Mouse (Mus musculus): ENCODE measurements around the gene Tnpo1.

Gene Tnpo1

GRCm38 (mm10) chr13:98926213-98926957, at the start of gene Tnpo1:
Gene Tnpo1 (minus strand): TSS chr13:98926384.
- DNase-seq (ENCODE audit: low spot score in 2 of 2): peak; percentile 91 to 92

GRCm38 (mm10) chr13:98972090-98972489, 45.9 kb upstream of the Tnpo1 start:
- no peak for DNase-seq (ENCODE audit: low spot score in 2 of 2)

GRCm38 (mm10) chr13:98971641-98972040, 45.5 kb upstream of the Tnpo1 start:
- no peak for DNase-seq (ENCODE audit: low spot score in 2 of 2)

GRCm38 (mm10) chr13:98968517-98968916, 42.3 kb upstream of the Tnpo1 start:
- no peak for DNase-seq (ENCODE audit: low spot score in 2 of 2)

GRCm38 (mm10) chr13:98967942-98968341, 41.8 kb upstream of the Tnpo1 start:
- DNase-seq (ENCODE audit: low spot score in 2 of 2): peak in 1 of 2 experiments; percentile 15

- peak; percentile 10 to 30 for DNase-seq (ENCODE audit: low spot score in 2 of 2)
These were observed 40.4 kb upstream of the Tnpo1 start for GRCm38 (mm10) chr13:98966583-98966982.

- DNase-seq (ENCODE audit: low spot score in 2 of 2): no peak
These were observed 37.4 kb upstream of the Tnpo1 start for GRCm38 (mm10) chr13:98963612-98964011.

GRCm38 (mm10) chr13:98958177-98958576, 32.0 kb upstream of the Tnpo1 start:
- DNase-seq (ENCODE audit: low spot score in 2 of 2): no peak

- no peak for DNase-seq (ENCODE audit: low spot score in 2 of 2)
These were observed 30.0 kb upstream of the Tnpo1 start for GRCm38 (mm10) chr13:98956209-98956608.

- DNase-seq (ENCODE audit: low spot score in 2 of 2): no peak
These were observed 29.5 kb upstream of the Tnpo1 start for GRCm38 (mm10) chr13:98955676-98956075.

- DNase-seq (ENCODE audit: low spot score in 2 of 2): peak; percentile 52
These were observed 29.0 kb upstream of the Tnpo1 start for GRCm38 (mm10) chr13:98955226-98955625.

GRCm38 (mm10) chr13:98953830-98954229, 27.6 kb upstream of the Tnpo1 start:
- DNase-seq (ENCODE audit: low spot score in 2 of 2): no peak

GRCm38 (mm10) chr13:98951951-98952350, 25.8 kb upstream of the Tnpo1 start:
- no peak for DNase-seq (ENCODE audit: low spot score in 2 of 2)

GRCm38 (mm10) chr13:98948146-98948545, 22.0 kb upstream of the Tnpo1 start:
- DNase-seq (ENCODE audit: low spot score in 2 of 2): no peak

- DNase-seq (ENCODE audit: low spot score in 2 of 2): no peak
These were observed 20.2 kb upstream of the Tnpo1 start for GRCm38 (mm10) chr13:98946434-98946833.

- DNase-seq (ENCODE audit: low spot score in 2 of 2): no peak
These were observed 19.7 kb upstream of the Tnpo1 start for GRCm38 (mm10) chr13:98945908-98946307.

GRCm38 (mm10) chr13:98945381-98945780, 19.2 kb upstream of the Tnpo1 start:
- DNase-seq (ENCODE audit: low spot score in 2 of 2): no peak

- peak; percentile 50 to 51 for DNase-seq (ENCODE audit: low spot score in 2 of 2)
These were observed 18.5 kb upstream of the Tnpo1 start for GRCm38 (mm10) chr13:98944620-98945081.

GRCm38 (mm10) chr13:98942360-98942759, 16.2 kb upstream of the Tnpo1 start:
- DNase-seq (ENCODE audit: low spot score in 2 of 2): no peak

- no peak for DNase-seq (ENCODE audit: low spot score in 2 of 2)
These were observed 15.7 kb upstream of the Tnpo1 start for GRCm38 (mm10) chr13:98941829-98942343.

GRCm38 (mm10) chr13:98937108-98937507, 10.9 kb upstream of the Tnpo1 start:
- no peak for DNase-seq (ENCODE audit: low spot score in 2 of 2)

GRCm38 (mm10) chr13:98928908-98929307, 2.7 kb upstream of the Tnpo1 start:
- DNase-seq (ENCODE audit: low spot score in 2 of 2): no peak

GRCm38 (mm10) chr13:98926958-98927242, 716 bp upstream of the Tnpo1 start:
- DNase-seq (ENCODE audit: low spot score in 2 of 2): no peak

Data from heart, adult 9 months (tissue).